Mouse (Mus musculus): ENCODE data around the gene Bckdhb. TPM values are rescaled to one million over a fixed set of nuclear protein-coding genes. Genes with fewer than 3 reads are reported as not detected.

Gene Bckdhb
- polyA plus RNA-seq, 1 experiment: 57.7 TPM

- H3K27me3 ChIP-seq (replicated peaks; ENCODE audit: control insufficient read depth, insufficient read depth, low read length): no peaks in the 10 kb centered on the region
- H3K36me3 ChIP-seq (ENCODE audit: control insufficient read depth, insufficient read depth, low read length): no peaks in the 10 kb centered on the region
- peak; percentile 74 for DNase-seq
- H3K4me3 ChIP-seq (ENCODE audit: insufficient read depth, low read depth, low read length): no peak overlapping the region
- WGBS: 76% methylated on average over 3 of the region's 3 CpGs
- H3K27ac ChIP-seq (ENCODE audit: insufficient read depth, low read depth, low read length): peak overlapping the region; percentile 95
- H3K4me1 ChIP-seq (ENCODE audit: control insufficient read depth, insufficient read depth, low read length): peaks cover 12% of the 10 kb centered on the region; the same call in 1 of the 2 replicates
- no peak for TF ChIP-seq POLR2A (IDR thresholded peaks at IDR 0.05; ENCODE audit: low read depth, low read length)
- no peak for TF ChIP-seq CTCF (conservative IDR thresholded peaks at IDR 0.05; ENCODE audit: insufficient read depth, insufficient read length, low read depth, low read length)
Measured at GRCm38 (mm10) chr9:83940016-83940415, 15.1 kb downstream of the Bckdhb start.

- H3K36me3 ChIP-seq (ENCODE audit: control insufficient read depth, insufficient read depth, low read length): no peaks in the 10 kb centered on the region
- no peak overlapping the region for H3K4me3 ChIP-seq (ENCODE audit: insufficient read depth, low read depth, low read length)
- peak overlapping the region; percentile 95 for H3K27ac ChIP-seq (ENCODE audit: insufficient read depth, low read depth, low read length)
- DNase-seq: peak; percentile 29
- 40% methylated on average over 9 of the region's 9 CpGs for WGBS
- H3K27me3 ChIP-seq (replicated peaks; ENCODE audit: control insufficient read depth, insufficient read depth, low read length): no peaks in the 10 kb centered on the region
- peaks cover 12% of the 10 kb centered on the region; the same call in 1 of the 2 replicates for H3K4me1 ChIP-seq (ENCODE audit: control insufficient read depth, insufficient read depth, low read length)
- TF ChIP-seq POLR2A (IDR thresholded peaks at IDR 0.05; ENCODE audit: low read depth, low read length): no peak
- TF ChIP-seq CTCF (conservative IDR thresholded peaks at IDR 0.05; ENCODE audit: insufficient read depth, insufficient read length, low read depth, low read length): no peak
Measured at GRCm38 (mm10) chr9:83940537-83941363, 15.8 kb downstream of the Bckdhb start.

GRCm38 (mm10) chr9:83951336-83951735, 26.4 kb downstream of the Bckdhb start:
- Histone ChIP-seq H3K4me1 (ENCODE audit: control insufficient read depth, insufficient read depth, low read length) (no peaks in the 10 kb centered on the region; the same call in 1 of the 2 replicates), H3K36me3 (ENCODE audit: control insufficient read depth, insufficient read depth, low read length) (no peaks in the 10 kb centered on the region), H3K4me3 (ENCODE audit: insufficient read depth, low read depth, low read length) (no peak overlapping the region), H3K27ac (ENCODE audit: insufficient read depth, low read depth, low read length) (peak overlapping the region; percentile 6), H3K27me3 (replicated peaks; ENCODE audit: control insufficient read depth, insufficient read depth, low read length) (no peaks in the 10 kb centered on the region)
- 64% methylated on average over 4 of the region's 4 CpGs for WGBS
- peak; percentile 56 for DNase-seq
- TF ChIP-seq POLR2A (IDR thresholded peaks at IDR 0.05; ENCODE audit: low read depth, low read length): no peak
- TF ChIP-seq CTCF (conservative IDR thresholded peaks at IDR 0.05; ENCODE audit: insufficient read depth, insufficient read length, low read depth, low read length): no peak

GRCm38 (mm10) chr9:83956632-83957314, 31.8 kb downstream of the Bckdhb start:
- peak; percentile 82 for DNase-seq
- H3K36me3 ChIP-seq (ENCODE audit: control insufficient read depth, insufficient read depth, low read length): no peaks in the 10 kb centered on the region
- peak; percentile 93 for TF ChIP-seq CTCF (conservative IDR thresholded peaks at IDR 0.05; ENCODE audit: insufficient read depth, insufficient read length, low read depth, low read length)
- no peak for TF ChIP-seq POLR2A (IDR thresholded peaks at IDR 0.05; ENCODE audit: low read depth, low read length)
- H3K4me1 ChIP-seq (ENCODE audit: control insufficient read depth, insufficient read depth, low read length): no peaks in the 10 kb centered on the region; the same call in 1 of the 2 replicates
- 47% methylated on average over 15 of the region's 15 CpGs for WGBS
- no peak overlapping the region for H3K27ac ChIP-seq (ENCODE audit: insufficient read depth, low read depth, low read length)
- H3K27me3 ChIP-seq (replicated peaks; ENCODE audit: control insufficient read depth, insufficient read depth, low read length): no peaks in the 10 kb centered on the region
- no peak overlapping the region for H3K4me3 ChIP-seq (ENCODE audit: insufficient read depth, low read depth, low read length)

- DNase-seq: peak; percentile 95
- H3K4me3 ChIP-seq (ENCODE audit: insufficient read depth, low read depth, low read length): no peak overlapping the region
- no peaks in the 10 kb centered on the region for H3K36me3 ChIP-seq (ENCODE audit: control insufficient read depth, insufficient read depth, low read length)
- peaks cover 10% of the 10 kb centered on the region; the same call in 1 of the 2 replicates for H3K4me1 ChIP-seq (ENCODE audit: control insufficient read depth, insufficient read depth, low read length)
- TF ChIP-seq CTCF (conservative IDR thresholded peaks at IDR 0.05; ENCODE audit: insufficient read depth, insufficient read length, low read depth, low read length) (no peak; the same call in 1 of the 2 replicates), POLR2A (IDR thresholded peaks at IDR 0.05; ENCODE audit: low read depth, low read length) (no peak)
- no peaks in the 10 kb centered on the region for H3K27me3 ChIP-seq (replicated peaks; ENCODE audit: control insufficient read depth, insufficient read depth, low read length)
- 29% methylated on average over 10 of the region's 10 CpGs for WGBS
- 0 out of 2 replicates have a peak overlapping the region, but pooled peaks have one; percentile 8 for H3K27ac ChIP-seq (ENCODE audit: insufficient read depth, low read depth, low read length)
Measured at GRCm38 (mm10) chr9:83962098-83963086, 37.4 kb downstream of the Bckdhb start.

- Histone ChIP-seq H3K36me3 (ENCODE audit: control insufficient read depth, insufficient read depth, low read length) (no peaks in the 10 kb centered on the region), H3K27me3 (replicated peaks; ENCODE audit: control insufficient read depth, insufficient read depth, low read length) (no peaks in the 10 kb centered on the region), H3K4me1 (ENCODE audit: control insufficient read depth, insufficient read depth, low read length) (peaks cover 10% of the 10 kb centered on the region; the same call in 1 of the 2 replicates), H3K27ac (ENCODE audit: insufficient read depth, low read depth, low read length) (no peak overlapping the region), H3K4me3 (ENCODE audit: insufficient read depth, low read depth, low read length) (no peak overlapping the region)
- DNase-seq: no peak
- WGBS: 30% methylated on average over 10 of the region's 10 CpGs
- TF ChIP-seq POLR2A (IDR thresholded peaks at IDR 0.05; ENCODE audit: low read depth, low read length) (no peak), CTCF (conservative IDR thresholded peaks at IDR 0.05; ENCODE audit: insufficient read depth, insufficient read length, low read depth, low read length) (no peak)
Measured at GRCm38 (mm10) chr9:83963296-83963695, 38.4 kb downstream of the Bckdhb start.

Measured in kidney, adult 2 months (tissue).